Mouse (Mus musculus): ENCODE results near the gene Nbeal1.

Gene Nbeal1

GRCm38 (mm10) chr1:60343630-60344455, 163.4 kb downstream of the Nbeal1 start:
- no peak for DNase-seq (ENCODE audit: low spot score in 2 of 2)

- DNase-seq (ENCODE audit: low spot score in 2 of 2), result no peak
These were observed 164.3 kb downstream of the Nbeal1 start for GRCm38 (mm10) chr1:60344670-60345069.

GRCm38 (mm10) chr1:60345712-60346111, 165.3 kb downstream of the Nbeal1 start:
- no peak for DNase-seq (ENCODE audit: low spot score in 2 of 2)

- DNase-seq (ENCODE audit: low spot score in 2 of 2), result no peak
These were observed 172.4 kb downstream of the Nbeal1 start for GRCm38 (mm10) chr1:60352786-60353185.

GRCm38 (mm10) chr1:60361626-60362025, 181.2 kb downstream of the Nbeal1 start:
- DNase-seq (ENCODE audit: low spot score in 2 of 2), result no peak

- no peak for DNase-seq (ENCODE audit: low spot score in 2 of 2)
These were observed 196.2 kb downstream of the Nbeal1 start for GRCm38 (mm10) chr1:60376556-60376955.

- DNase-seq (ENCODE audit: low spot score in 2 of 2), result no peak
These were observed 201.5 kb downstream of the Nbeal1 start for GRCm38 (mm10) chr1:60381910-60382309.
